Mouse (Mus musculus) heart, adult 2 months (tissue): ENCODE measurements around the gene Mlf2.

ENCODE experiments used
- CTCF ChIP-seq: fragments of 200-600 bp; IDR thresholded peaks from 2 replicates; pipeline ENCODE4 v1.8.1; 2022; ENCODE audit warnings: antibody characterized with exemption, mild to moderate bottlenecking, moderate library complexity
- EP300 ChIP-seq: fragments of 200-500 bp; IDR thresholded peaks from 2 replicates; pipeline ENCODE4 v1.6.1; 2011; ENCODE audit warnings: low read depth, low read length, control low read depth; ENCODE audit not compliant: insufficient read depth
- POLR2A ChIP-seq: fragments of 200-500 bp; IDR thresholded peaks from 2 replicates; pipeline ENCODE4 v1.6.1; 2011; ENCODE audit warnings: mild to moderate bottlenecking, low read depth, low read length, control low read depth; ENCODE audit not compliant: insufficient read depth

DNA sequence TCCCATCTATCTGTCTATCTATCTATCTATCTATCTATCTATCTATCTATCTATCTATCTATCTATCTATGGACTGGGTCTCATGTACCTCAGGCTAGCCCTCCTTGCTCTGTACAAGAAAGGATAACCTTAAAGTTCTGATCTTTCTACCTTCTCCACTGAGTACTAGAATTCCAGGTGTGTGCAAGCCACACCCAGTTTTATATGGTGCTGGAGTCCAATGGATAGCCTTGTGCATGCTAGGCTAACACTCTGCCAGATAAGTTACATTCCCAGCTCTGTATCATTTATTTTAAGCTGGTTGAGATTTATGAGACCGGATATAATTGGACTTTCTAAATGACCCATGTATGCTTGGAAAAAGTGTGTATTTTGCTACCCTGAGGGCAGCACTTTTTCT, 10.5 kb downstream of the Mlf2 start:
- TF ChIP-seq EP300 (no peak), CTCF (no peak), POLR2A (no peak)
